Mouse (Mus musculus): ENCODE results near the gene Fkbp8. TPM values are rescaled to one million over a fixed set of nuclear protein-coding genes. Genes with fewer than 3 reads are reported as not detected.

Gene Fkbp8
- polyA plus RNA-seq, 2 experiments from 2014 or later: 131 to 163 TPM

DNA sequence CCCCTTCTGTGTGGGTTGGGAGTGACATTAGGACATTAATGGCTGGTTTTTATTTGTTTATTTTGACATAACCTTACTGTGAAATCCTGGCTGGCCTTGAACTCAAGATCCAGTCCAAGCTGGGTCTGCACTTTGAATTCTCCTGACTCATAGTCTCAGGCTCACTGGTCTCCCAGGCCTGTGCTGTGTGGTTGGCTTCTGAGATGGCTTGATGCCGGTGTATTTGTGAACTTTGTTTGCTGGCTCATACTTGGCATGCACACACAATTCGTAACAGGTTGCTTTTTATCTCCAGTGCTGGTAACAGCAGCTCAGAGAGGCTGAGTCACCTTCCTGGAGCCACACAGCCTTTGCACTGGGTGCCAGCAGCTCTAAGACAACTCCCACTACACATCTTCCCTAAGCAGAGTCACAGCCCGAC is 2.2 kb downstream of the Fkbp8 start:
- ATAC-seq: no peak

DNA sequence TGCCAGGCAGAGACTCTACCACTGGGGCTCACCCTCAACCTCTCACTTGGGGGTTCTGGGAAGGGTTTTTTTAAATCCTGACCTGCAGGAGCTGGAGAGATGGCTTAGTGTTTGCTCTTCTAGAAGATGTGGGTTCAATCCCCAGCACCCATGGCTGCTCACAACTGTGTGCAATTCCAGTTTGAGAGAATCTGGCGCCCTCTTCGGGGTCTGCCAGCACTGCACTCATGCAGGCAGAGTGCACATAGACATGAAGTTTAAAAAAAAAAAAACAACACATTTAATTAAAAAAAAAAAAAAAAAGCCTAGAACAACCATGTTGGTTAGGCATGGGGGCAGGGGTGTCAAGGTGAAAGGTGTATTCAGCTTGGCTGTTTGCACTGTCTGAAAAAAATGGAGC is 2.8 kb downstream of the Fkbp8 start:
- no peak for ATAC-seq

DNA sequence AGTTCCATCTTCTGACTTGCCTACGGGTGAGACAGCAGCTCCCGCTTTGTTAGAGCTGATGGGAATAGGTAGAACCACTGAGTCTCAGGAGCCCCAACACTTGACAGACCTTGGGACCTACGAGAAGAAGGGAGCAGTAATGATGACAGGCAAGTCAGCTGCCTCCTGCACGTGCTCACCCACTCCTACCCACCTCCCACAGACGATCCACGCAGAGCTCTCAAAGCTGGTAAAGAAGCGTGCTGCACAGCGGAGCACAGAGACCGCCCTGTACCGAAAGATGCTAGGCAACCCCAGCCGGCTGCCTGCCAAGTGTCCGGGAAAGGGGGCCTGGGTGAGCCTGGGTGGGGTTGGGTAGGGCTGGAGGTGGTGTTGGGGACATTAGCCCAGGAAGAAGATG is 6.8 kb downstream of the Fkbp8 start:
- ATAC-seq: no peak

DNA sequence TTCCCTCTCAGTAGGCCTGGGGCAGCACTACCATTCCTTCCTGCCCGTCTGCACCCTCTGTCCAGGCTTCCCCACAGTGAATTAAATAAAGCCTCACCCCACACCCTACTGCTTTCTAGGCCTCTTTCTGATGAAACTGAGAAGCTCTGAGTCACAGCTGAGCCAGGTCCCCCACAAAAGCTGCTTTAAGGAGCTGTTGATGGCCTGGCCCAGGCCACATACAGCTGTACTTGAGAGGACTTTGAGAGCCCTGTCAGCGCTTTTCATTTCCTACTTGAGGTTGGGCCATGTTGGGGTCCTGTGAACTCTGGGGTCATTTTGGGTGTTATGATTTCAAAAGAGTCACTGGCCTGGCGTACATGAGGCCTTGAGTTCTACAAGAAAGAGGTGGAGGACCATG is 7.7 kb downstream of the Fkbp8 start:
- no peak for ATAC-seq

DNA sequence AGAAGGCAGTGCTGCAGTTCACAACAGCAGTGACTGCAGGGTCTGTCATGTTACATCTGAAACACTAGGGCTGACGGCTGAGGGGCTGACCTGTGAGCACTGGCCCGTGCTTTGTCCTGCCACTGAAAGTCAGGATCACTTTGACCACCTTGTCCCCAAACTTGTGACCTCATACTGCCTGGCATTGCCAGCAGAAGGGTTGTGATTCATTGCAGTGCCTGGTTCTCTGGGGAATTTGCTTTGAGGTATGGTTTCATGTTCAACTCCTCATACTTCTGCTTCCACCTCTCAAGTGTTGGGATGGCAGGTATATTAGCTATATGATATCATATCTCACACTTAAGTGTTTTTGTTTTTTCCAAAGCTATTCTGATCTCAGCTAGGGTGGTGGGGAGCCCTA is 8.2 kb downstream of the Fkbp8 start:
- ATAC-seq: no peak

DNA sequence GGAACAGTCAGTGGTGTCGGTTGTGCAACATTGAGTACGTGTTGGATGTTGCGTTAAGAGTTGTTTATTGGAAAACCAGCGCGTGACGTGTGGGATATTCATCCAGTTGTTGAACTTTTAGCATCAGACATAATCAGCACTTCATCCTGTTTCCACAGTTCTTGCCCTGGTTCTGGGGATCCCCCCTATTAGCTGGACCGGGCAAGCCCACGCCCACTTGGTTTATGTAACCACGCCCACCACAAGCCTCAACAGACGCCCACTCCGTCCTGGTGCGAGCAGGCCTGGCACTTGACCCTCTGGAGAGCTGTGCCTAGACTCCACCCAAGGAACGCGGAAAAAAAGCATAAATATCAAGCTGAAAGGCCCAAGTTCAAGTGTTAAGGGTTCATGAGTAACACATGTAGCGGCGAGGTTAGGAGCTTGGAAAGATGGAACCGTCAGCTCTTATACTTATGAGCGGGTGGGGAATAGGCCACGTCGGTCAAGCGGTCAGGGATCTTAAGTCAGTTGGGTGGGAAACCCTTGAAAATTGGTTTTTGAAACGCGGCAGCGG is 10.6 kb downstream of the Fkbp8 start:
- ATAC-seq: no peak

DNA sequence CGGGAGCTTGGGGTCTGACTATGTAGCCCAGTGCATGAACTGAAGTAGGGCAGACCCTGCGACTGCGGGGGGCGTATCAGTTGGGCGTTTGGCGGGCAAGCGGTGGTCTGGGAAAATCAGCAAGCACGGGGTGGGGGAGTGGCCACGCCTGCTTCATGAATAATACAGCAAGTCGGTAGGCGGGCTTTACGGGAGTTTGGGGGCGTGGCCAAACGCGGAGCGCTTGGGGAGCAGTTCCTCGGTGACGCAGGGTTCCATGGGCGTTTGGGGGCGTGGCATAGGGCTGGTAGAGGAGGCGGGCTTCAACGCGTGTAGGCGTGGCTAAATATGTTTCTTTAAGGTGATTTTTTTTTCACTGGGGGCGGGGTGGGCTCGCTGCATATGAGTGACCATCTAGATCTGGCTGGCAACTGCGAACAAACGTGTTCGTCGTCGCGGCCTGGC is 11.1 kb downstream of the Fkbp8 start:
- peak; percentile 56 for ATAC-seq

DNA sequence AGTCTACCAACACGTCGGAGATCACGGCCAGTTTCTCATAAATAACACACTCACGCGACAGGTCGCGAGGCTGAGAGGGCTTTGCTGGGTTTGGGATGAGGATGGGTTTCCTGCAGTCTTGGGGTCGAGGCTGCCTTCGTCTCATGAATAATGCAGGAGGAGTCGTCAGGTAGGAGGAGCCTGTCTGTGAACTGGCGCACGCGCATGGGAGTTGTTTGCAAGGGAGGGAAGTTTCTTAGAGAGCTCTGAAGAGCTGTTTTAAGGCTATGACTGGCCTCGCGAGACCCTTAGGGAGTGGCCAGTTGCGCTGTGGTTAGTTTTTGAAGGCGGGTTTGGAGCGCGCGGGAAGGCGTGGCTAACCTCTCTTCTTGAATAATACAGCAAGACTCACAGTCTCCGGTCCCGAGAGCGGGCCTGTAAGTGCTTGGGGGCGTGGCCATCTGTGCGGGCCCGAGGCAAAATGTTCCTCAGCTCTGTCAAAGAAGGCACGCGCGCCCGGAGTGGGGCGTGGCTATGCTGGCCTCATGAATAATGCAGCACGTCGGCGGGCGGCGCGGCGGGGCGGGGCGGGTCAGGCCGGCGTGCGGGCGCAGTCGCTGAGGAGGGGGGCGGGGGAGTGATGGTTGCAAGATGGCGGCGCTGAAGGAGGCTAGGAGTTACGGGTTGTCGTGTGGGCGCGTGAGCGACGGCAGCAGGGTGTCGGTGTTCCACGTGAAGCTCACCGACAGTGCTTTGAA is 11.7 kb downstream of the Fkbp8 start, which contains the start of gene Ell:
Ell (plus strand) TSS at position 381 of the 737 bp plus-strand sequence.
- ATAC-seq: peak; percentile 82

DNA sequence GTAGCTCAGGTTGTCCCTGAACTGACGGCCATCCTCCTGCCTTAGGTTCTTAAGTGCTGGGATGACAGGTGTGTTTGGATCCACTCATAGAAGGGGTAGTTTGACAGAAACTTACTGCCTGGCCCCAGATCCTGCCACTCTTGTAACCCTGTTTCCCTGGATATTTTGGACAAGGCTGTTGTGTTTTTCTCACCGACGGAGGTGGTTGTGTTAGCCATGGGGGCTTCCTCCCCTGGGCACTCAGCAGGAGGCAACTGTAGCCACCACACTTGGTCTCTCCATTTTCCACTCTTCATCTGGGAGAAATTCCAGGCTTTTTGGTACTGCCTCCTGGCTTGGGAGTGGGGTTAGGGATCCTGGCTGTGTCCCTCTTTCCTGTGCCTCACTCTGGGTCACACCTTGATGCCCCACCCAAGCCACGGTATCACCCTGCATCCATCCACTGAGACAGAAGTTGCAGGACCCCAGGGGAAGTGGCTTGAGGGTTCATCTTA is 12.5 kb downstream of the Fkbp8 start:
- ATAC-seq: no peak

DNA sequence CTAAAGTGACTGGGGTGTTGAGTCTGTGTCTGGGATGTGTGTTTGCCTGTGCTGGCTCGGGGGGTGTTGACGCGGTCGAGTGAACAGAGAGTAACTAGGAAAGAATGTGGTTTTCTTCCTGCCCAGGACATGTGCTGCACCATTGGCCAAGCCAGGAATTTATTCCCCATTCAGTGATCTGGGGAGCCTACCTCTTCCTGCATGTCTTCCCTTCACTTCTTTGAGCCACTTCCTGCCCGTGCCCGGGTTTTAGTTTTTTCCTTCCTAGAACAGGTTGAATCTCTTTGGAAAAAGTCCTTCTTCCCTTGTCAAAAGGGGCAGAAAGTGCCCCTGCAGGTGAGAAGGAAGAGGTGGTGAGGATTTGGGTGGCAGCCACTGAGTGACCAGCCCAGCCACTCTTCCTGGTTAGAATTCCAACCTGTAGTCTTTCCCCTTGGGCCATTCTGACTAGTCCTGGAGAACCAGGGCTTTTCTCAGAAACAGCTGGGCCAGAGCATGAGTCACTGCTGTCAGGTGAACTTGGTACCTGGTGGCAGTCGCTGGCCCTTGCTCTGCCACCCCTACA is 13.1 kb downstream of the Fkbp8 start:
- ATAC-seq: no peak

DNA sequence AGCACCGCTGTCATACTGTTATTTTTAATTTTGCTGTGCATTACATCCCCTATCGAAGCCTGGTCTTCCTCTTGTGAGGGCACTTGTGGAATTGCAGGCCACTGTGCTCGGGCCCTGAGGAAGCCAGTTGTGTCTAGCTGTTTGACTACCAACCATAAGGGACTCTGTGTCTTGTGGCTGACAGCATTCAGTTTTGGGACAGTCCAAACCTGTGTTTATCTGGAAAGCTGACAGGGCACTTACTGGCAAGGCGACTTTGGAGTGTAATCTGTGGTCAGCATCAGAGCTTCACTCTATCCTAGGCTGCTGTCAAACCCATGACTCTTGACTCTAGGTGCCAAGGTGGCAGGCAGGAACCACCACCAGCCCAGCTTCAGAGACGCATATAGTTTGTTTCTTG is 13.6 kb downstream of the Fkbp8 start:
- ATAC-seq: no peak

DNA sequence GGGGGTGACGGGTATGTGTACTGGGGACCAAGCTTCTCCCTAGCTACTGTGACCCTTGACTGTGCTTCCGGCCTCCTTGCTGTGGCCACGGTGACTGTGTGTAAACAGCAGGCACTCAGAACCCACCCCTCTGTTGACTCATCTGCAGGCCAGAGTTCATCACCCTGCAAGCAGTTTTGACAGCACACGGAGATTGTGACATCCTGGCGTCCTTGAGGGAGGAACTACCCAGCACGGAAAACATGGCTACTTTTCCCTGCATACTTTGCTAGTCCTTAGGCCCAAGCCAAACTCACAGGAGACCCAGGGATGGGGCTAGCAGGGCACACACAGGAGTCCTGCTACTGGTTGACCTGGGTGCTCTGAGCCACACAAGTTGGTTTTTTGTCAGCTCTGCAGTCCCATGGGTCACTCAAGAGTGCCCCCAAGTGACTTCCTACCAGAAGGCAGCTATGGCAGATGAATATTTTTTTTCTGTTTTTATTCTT is 16.7 kb downstream of the Fkbp8 start:
- ATAC-seq: no peak

DNA sequence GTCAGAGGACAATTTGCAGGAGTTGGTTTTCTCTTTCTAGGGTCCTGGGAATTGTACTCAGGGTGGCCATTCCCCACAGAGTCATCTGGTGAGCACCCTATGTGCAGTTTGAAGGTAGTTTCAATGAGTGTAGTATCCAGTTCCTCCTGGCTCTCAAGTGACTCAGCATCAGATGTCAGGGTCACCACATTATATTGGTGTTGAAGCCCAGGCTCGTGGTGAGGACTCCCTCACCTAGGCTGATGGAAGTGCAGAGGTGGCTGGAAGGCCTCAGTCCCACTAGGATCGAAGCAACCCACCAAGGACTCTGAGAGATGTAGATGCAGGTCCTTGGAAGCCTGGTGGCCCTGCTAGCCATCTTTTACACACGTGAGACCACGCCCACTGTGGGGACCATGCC is 18.9 kb downstream of the Fkbp8 start:
- no peak for ATAC-seq

DNA sequence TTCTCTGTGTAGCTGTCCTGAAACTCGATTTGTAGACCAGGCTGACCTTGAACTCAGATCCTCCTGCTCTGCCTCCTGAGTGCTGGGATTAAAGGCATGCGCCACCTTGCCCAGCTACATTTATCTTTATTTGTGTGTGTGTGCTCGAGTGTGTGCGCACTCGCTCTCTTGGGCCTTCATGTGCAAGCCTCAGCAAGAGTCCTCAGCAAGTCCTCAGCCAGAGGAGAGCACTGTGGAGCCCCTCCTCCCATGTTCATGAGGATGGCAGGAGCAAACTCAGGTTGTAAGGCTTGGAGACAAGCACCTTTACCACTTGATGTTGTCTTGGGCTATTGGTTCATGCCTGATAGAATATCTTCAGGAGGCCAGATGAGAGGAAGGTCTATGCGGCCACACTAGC is 20.2 kb downstream of the Fkbp8 start:
- no peak for ATAC-seq

DNA sequence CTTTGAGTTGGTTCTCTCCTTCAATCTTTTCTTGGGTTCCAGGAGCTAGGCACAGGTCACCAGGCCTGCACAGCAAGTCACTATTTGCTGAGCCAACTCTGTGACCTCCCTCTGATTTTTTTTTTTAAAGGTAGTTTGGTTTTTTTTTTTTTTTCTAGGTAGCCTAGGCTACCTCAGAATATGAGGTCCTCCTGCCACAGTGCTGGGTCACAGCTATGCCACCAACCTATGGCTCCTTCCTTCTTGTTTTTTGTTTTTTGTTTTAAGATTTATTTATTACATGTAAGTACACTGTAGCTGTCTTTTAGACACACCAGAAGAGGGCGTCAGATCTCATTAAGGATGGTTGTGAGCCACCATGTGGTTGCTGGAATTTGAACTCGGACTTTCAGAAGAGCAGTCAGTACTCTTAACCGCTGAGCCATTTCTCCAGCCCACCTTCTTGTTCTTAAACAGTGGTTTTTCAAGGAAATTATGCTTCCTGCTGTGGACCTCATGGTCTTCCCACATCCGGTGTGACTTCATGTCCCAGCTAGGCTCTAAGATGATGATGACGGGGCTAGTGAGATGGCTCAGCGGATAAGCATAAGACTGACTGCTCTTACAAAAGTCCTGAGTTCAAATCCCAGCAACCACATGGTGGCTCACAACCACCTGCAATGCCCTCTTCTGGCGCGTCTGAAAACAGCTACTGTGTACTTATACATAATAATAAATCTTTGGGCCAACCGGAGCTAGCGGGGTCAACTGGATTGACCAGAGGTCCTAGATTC is 22.1 kb downstream of the Fkbp8 start:
- peak; percentile 83 for ATAC-seq

DNA sequence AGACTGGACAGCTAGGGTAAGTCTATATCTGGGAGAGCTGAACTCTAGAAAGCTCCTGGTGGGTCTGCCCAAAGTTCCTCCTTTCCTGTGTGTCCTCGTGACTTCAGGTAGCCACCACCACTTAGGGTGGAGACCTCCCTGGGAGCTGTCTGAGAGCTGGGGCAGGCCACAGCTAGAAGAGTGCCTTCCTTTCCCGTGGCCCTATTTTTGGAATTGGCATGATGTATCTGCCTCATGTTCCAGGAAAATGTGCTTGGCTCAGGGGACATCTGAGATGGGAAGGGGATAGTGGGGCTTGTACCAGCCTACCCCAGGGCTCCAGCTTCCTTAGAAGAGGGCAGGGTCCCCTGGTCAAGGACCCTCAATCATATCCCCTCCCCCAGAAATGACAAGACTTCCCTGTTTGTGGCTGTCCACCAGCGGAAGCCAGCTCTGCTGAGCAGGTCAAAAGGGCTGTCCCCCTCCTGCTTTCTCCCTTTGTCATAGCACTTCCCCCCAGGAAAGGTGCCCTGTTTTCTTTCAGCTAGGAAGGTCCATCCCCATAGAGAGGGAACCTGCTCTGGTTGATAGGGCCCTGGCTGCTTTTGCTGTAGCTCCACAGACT is 24.1 kb downstream of the Fkbp8 start:
- no peak for ATAC-seq

DNA sequence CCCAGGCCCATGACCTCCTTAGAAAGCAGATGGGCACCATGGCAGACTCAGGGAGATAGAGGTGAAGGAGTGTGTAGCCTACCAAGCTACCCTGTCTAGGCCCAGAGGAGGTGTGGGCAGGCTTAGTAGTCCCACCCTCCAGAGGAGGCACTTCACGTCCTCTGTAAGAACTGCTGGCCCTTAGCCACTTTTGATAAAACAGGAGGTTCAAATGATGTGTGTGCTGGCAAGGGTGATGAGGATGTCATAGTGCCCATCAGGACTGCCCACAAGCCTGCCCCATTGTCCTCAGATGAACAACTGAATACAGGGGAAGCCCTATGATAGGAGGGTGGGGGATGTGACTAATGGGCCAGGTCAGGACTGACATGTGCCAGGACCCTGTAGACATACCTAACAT is 25.3 kb downstream of the Fkbp8 start:
- no peak for ATAC-seq

DNA sequence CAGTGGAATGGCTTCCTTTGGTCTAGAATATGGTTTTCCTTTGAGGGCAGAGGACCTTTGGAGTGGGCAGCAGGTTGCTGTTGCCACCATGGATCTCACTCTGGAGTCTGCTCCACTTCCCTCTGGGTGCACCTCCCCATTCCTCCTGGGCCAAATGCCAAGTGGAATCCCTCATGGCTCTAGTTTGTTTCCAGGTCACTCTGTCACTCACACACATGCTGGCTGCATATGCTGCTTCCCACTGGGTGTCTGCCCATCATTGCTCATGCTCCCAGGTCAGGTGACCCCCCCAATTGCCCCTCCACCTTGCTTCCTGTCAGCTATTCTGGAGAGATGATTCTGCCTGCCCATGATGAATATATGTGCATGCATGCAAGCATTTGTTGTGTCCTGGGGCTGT is 26.2 kb downstream of the Fkbp8 start:
- ATAC-seq: no peak

DNA sequence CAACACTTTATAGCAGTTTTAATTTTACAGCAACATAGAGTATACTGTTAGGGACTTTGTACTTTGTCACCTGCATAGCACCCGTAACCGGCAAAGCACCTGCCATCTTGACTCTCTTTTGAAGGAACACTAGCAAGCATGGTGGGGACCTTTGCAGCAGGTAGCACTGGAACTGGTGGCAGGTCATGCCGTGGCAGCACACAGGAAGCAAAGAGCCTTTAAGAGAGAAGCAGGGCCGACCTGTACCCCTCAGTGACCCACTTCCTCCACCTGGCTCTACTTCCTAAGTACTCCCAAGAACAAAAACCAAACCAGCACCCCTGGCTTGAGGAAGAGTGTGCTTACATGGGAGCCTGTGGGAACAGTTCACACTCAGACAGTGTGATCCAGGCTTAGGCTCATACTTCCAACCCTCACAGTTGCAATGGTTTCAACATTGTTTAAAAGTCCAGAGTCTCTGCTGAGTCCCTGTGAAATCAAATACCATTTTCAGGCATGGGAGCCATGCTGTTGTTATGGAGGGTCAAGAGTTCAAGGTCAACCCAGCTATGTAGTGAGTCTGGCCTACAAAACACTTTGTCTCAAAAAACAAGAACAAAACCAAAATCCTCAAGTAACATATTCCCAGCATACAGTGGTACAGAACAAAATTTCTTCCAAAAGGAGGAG is 27.7 kb downstream of the Fkbp8 start:
- ATAC-seq: no peak

DNA sequence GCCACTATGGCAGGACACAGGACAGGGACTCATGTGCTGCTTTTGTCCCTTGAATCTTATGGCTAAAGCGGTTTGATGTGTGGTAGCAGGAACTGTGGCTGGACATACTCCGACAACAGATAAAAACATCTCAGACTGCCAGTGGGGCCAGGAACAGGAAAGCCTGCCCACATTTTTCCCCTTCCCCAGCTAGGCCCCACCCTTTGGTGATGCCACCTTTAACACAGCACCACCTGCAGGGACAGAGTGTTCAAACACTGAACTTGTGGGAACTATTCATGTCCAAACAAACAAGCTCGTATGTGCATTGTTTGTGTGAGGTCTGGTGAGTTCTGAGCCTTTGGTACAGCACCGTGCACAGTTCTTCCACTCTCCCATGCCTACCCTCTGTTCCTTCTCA is 30.8 kb downstream of the Fkbp8 start:
- peak; percentile 76 for ATAC-seq

DNA sequence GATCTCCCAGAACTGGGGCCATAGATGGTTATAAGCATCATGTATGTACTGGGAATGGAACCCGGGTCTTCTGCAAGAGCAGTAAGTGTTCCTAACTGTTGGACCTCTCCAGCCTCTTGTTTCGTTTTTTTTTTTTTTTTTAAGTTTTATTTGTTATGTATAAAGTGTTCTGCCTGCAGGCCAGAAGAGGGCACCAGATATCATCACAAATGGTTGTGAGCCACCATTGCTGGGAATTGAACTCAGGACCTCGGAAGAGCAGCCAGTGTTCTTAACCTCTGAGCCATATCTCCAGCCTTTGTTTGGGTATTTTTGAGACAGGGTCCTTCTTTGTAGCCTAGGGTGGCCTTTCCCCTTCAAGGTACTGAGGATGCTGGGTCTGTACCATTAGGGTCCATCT is 31.5 kb downstream of the Fkbp8 start:
- ATAC-seq: no peak

DNA sequence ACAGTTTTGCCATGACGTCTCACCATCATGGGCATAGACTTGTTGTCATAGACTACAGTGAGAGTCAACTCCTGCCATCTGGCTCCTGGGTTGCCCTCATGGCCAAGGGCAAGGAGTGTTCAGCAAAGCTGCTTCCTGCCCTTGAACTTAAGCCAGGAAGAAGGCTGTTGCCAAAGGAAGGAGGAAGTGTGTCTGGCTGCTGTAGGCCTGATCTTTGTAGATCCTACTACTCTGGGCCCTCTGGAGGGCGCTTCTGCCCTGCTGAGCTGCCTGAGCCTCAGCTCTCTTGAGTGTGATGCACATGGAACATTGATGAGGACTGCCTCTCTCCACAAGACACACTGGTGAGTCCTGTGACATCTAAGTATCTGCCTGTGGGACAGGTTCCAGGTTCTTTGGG is 32.6 kb downstream of the Fkbp8 start:
- ATAC-seq: peak; percentile 10
